Comparison of ENCODE assay signal across 19 mouse cellular contexts in the genomic region with DNA sequence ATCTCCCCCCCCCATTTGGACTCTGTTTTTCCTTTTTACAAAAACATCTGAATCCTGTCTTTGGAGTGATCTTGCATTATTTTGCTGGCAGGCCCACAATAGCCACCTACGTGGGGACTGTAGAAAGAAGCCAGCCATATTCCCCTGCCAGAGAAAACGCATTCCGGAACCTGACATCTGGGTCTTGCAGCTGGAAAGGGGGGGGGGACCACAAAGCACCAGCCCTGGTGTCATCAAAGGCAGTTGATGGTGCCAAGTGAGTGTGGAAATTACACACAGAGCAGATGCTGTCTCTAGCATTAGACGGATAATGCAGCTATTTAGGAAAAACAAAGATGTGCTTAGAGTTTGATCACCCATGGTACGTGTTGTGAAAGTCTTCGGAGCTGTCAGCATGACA. TPM values are rescaled to one million over a fixed set of nuclear protein-coding genes. Genes with fewer than 3 reads are reported as not detected.
A peak's percentile ranks its signal among the peaks of the same experiment; 100 is the strongest.
DNase-seq lines count a peak whose midpoint lies in the region; ATAC-seq and TF ChIP-seq lines count a peak whose summit lies in the region.
"Had no signal": no experiment of that assay in that cellular context is flagged by ENCODE, and none has a peak within 500 bp of the region (broad histone marks: within the 10 kb centered on the region; RNA-seq: fewer than 3 reads in every experiment).

No protein-coding gene starts in this region.

- H3K9ac ChIP-seq in limb, embryonic 14.5 days (ENCODE audit: low read depth, low read length, severe bottlenecking), result no peak overlapping the region
- no peak overlapping the region for H3K9ac ChIP-seq in neural tube, embryonic 13.5 days
- H3K9ac ChIP-seq in forebrain, postnatal 0 days, result no peak overlapping the region
- H3K9ac ChIP-seq: heart, embryonic 13.5 days; liver, embryonic 12.5 days; stomach, embryonic 15.5 days had no signal

- ATAC-seq in limb, embryonic 14.5 days (ENCODE audit: low FRiP score, low read depth), result no peak
- peak; percentile 64 for ATAC-seq in neural tube, embryonic 13.5 days (ENCODE audit: low read depth)
- peak; percentile 77 for ATAC-seq in forebrain, postnatal 0 days
- ATAC-seq: activated CD4-positive, CD25-positive, alpha-beta regulatory T cell, adult 4 months; intestine, embryonic 16.5 days; liver, embryonic 12.5 days; Patski had no signal

- no peak for TF ChIP-seq CTCF in forebrain, postnatal 0 days (IDR thresholded peaks at IDR 0.05; ENCODE audit: low read depth)

- H3K9me3 ChIP-seq in limb, embryonic 14.5 days (ENCODE audit: control insufficient read depth, low read length), result no peaks in the 10 kb centered on the region
- H3K9me3 ChIP-seq in limb, embryonic 10.5 days (replicated peaks), result no peaks in the 10 kb centered on the region
- H3K9me3 ChIP-seq in neural tube, embryonic 13.5 days, result no peaks in the 10 kb centered on the region
- no peaks in the 10 kb centered on the region for H3K9me3 ChIP-seq in forebrain, postnatal 0 days (ENCODE audit: low read length)
- H3K9me3 ChIP-seq: heart, embryonic 13.5 days; liver, embryonic 12.5 days; stomach, embryonic 15.5 days had no signal

- H3K27me3 ChIP-seq in limb, embryonic 14.5 days (ENCODE audit: control insufficient read depth, insufficient read depth, low read length), result no peaks in the 10 kb centered on the region
- no peaks in the 10 kb centered on the region for H3K27me3 ChIP-seq in limb, embryonic 10.5 days (ENCODE audit: low read depth, poor library complexity, severe bottlenecking)
- H3K27me3 ChIP-seq in neural tube, embryonic 13.5 days, result no peaks in the 10 kb centered on the region
- no peaks in the 10 kb centered on the region for H3K27me3 ChIP-seq in forebrain, postnatal 0 days (ENCODE audit: insufficient read depth, low read length)
- H3K27me3 ChIP-seq: liver, embryonic 12.5 days; Patski; stomach, embryonic 15.5 days had no signal

- H3K36me3 ChIP-seq in limb, embryonic 14.5 days (ENCODE audit: control insufficient read depth, insufficient read depth, low read length), result no peaks in the 10 kb centered on the region
- no peaks in the 10 kb centered on the region for H3K36me3 ChIP-seq in limb, embryonic 10.5 days
- no peaks in the 10 kb centered on the region for H3K36me3 ChIP-seq in neural tube, embryonic 13.5 days
- H3K36me3 ChIP-seq in forebrain, postnatal 0 days (ENCODE audit: insufficient read depth), result no peaks in the 10 kb centered on the region
- H3K36me3 ChIP-seq: heart, embryonic 13.5 days; liver, embryonic 12.5 days; stomach, embryonic 15.5 days had no signal

- no peaks in the 10 kb centered on the region for H3K4me1 ChIP-seq in limb, embryonic 14.5 days (ENCODE audit: control insufficient read depth, insufficient read depth, low read length)
- H3K4me1 ChIP-seq in limb, embryonic 10.5 days, result no peaks in the 10 kb centered on the region
- peaks cover 5% of the 10 kb centered on the region; the same call in 1 of the 2 replicates for H3K4me1 ChIP-seq in neural tube, embryonic 13.5 days (replicated peaks)
- no peaks in the 10 kb centered on the region for H3K4me1 ChIP-seq in forebrain, postnatal 0 days (ENCODE audit: insufficient read depth)
- H3K4me1 ChIP-seq: liver, embryonic 12.5 days; stomach, embryonic 15.5 days had no signal

- WGBS in limb, embryonic 14.5 days, result 75% methylated on average over 6 of the region's 6 CpGs
- 89% methylated on average over 6 of the region's 6 CpGs for WGBS in limb, embryonic 10.5 days
- WGBS in neural tube, embryonic 13.5 days, result 63% methylated on average over 6 of the region's 6 CpGs
- 39% methylated on average over 6 of the region's 6 CpGs for WGBS in forebrain, postnatal 0 days

- no peak overlapping the region for H3K4me2 ChIP-seq in limb, embryonic 14.5 days (replicated peaks; ENCODE audit: low read depth, low read length, severe bottlenecking)
- no peak overlapping the region for H3K4me2 ChIP-seq in neural tube, embryonic 13.5 days
- H3K4me2 ChIP-seq in forebrain, postnatal 0 days (ENCODE audit: low read depth), result no peak overlapping the region
- H3K4me2 ChIP-seq: heart, embryonic 13.5 days; liver, embryonic 12.5 days; stomach, embryonic 15.5 days had no signal

- no peak for TF ChIP-seq POLR2A in limb, embryonic 14.5 days (IDR thresholded peaks at IDR 0.05; ENCODE audit: borderline replicate concordance, extremely low read depth, insufficient read depth, insufficient read length)

- H3K4me3 ChIP-seq in limb, embryonic 14.5 days (replicated peaks; ENCODE audit: low read length), result no peak overlapping the region
- H3K4me3 ChIP-seq in limb, embryonic 10.5 days, result no peak overlapping the region
- no peak overlapping the region for H3K4me3 ChIP-seq in neural tube, embryonic 13.5 days
- no peak overlapping the region for H3K4me3 ChIP-seq in forebrain, postnatal 0 days (ENCODE audit: low read depth, low read length)
- H3K4me3 ChIP-seq: heart, embryonic 13.5 days; liver, embryonic 12.5 days; stomach, embryonic 15.5 days had no signal

- peak; percentile 23 for DNase-seq in limb, embryonic 14.5 days (ENCODE audit: low spot score)
- DNase-seq in limb, embryonic 10.5 days (ENCODE audit: low spot score), result no peak
- no peak for DNase-seq in neural tube, embryonic 10.5 days (ENCODE audit: extremely low spot score, low spot score)
- DNase-seq in forebrain, postnatal 0 days, result no peak
- DNase-seq in adrenal gland, postnatal 25 days, result no peak
- DNase-seq in layer of hippocampus, postnatal 36 days, result no peak
- DNase-seq: cerebellum, postnatal 14 days; embryo, embryonic 11 days; heart, postnatal 36 days; left cerebral cortex, postnatal 4 days; right cerebral cortex, postnatal 14 days had no signal

- no peak overlapping the region for H3K27ac ChIP-seq in limb, embryonic 14.5 days (replicated peaks; ENCODE audit: low read depth, low read length)
- no peak overlapping the region for H3K27ac ChIP-seq in limb, embryonic 10.5 days
- H3K27ac ChIP-seq in neural tube, embryonic 13.5 days (replicated peaks), result no peak overlapping the region
- 0 out of 2 replicates have a peak overlapping the region, but pooled peaks have one; percentile 1 for H3K27ac ChIP-seq in forebrain, postnatal 0 days (ENCODE audit: low read depth, low read length)
- H3K27ac ChIP-seq: heart, embryonic 13.5 days; kidney, postnatal 0 days; liver, embryonic 12.5 days; stomach, embryonic 15.5 days had no signal

RNA-seq across cellular contexts. Expression of a gene that starts 46.4 kb away (rescaled TPM):
- 28.6 and 37.5 TPM in 2 replicates for polyA plus RNA-seq in limb, embryonic 14.5 days (2012; rRNA removed)
- polyA plus RNA-seq in limb, embryonic 14.5 days (2014; fragmentation: Nextera tagmentation; extraction: Ambion mirVana), result 2.9 and 3.6 TPM in 2 replicates
- 1.8 and 2.1 TPM in 2 replicates for polyA plus RNA-seq in limb, embryonic 10.5 days (2016; fragmentation: Nextera tagmentation; extraction: Ambion mirVana)
- polyA plus RNA-seq in neural tube, embryonic 13.5 days (2015; fragmentation: Nextera tagmentation; extraction: Ambion mirVana), result 8.5 and 8.7 TPM in 2 replicates
- total RNA-seq in forebrain, postnatal 0 days (2014; rRNA removed), result 41.3 and 44.9 TPM in 2 replicates
- polyA plus RNA-seq in forebrain, postnatal 0 days (2015; fragmentation: Nextera tagmentation; extraction: Ambion mirVana), result 4.9 and 5.8 TPM in 2 replicates
- 11.4 and 14.2 TPM in 2 replicates for total RNA-seq in adrenal gland, postnatal 25 days (2021)
- 1 to 10 TPM; 5.9 to 6.1 TPM for total RNA-seq in layer of hippocampus, postnatal 36 days (2021)
